Mouse (Mus musculus): ENCODE data around the gene Smtn. TPM values are rescaled to one million over a fixed set of nuclear protein-coding genes. Genes with fewer than 3 reads are reported as not detected.

The Smtn gene
- polyA plus RNA-seq, 2 experiments, result 59.0 to 79.6 TPM

DNA sequence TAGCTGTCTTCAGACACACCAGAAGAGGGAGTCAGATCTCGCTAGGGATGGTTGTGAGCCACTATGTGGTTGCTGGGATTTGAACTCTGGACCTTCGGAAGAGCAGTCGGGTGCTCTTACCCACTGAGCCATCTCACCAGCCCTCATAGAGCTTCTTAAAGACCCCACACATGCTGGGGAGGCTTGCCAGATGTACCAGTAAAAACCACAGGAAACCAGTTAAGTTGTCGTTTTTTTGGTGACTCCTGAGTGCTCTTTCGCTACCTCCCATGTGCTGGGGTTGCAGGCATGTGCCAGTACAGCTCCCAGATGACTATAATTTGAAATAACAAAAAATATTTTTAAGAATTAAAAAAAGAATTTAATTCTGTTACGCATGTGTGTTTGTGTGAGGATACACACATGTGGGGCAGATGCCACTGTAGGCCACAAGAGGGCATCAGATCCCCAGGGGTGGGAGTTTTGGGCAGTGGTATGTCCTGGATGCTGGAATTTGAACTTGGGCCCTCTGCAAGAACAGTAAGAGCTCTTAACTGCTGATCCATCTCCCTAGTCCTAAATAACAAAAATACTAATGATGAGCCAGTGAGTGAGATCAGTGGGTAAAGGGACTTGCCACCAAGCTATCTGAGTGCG lies 65.8 kb downstream of the Smtn start:
- 79% methylated on average over 7 of the region's 7 CpGs for WGBS
- H3K4me2 ChIP-seq (replicated peaks; ENCODE audit: low read depth, low read length, severe bottlenecking), result no peak overlapping the region
- no peak overlapping the region for H3K27ac ChIP-seq (replicated peaks; ENCODE audit: low read depth, low read length)
- ATAC-seq (ENCODE audit: low FRiP score, low read depth) (no peak), DNase-seq (ENCODE audit: low spot score) (no peak)
- H3K9ac ChIP-seq (ENCODE audit: low read depth, low read length, severe bottlenecking), result no peak overlapping the region
- no peaks in the 10 kb centered on the region for H3K9me3 ChIP-seq (ENCODE audit: control insufficient read depth, low read length)
- no peaks in the 10 kb centered on the region for H3K4me1 ChIP-seq (ENCODE audit: control insufficient read depth, insufficient read depth, low read length)
- TF ChIP-seq POLR2A (IDR thresholded peaks at IDR 0.05; ENCODE audit: borderline replicate concordance, extremely low read depth, insufficient read depth, insufficient read length), result no peak
- no peak overlapping the region for H3K4me3 ChIP-seq (replicated peaks; ENCODE audit: low read length)
- H3K27me3 ChIP-seq (ENCODE audit: control insufficient read depth, insufficient read depth, low read length), result no peaks in the 10 kb centered on the region
- H3K36me3 ChIP-seq (ENCODE audit: control insufficient read depth, insufficient read depth, low read length), result no peaks in the 10 kb centered on the region

- ATAC-seq (ENCODE audit: low FRiP score, low read depth), result no peak
- no peak overlapping the region for H3K4me2 ChIP-seq (replicated peaks; ENCODE audit: low read depth, low read length, severe bottlenecking)
These were observed 67.9 kb downstream of the Smtn start for GRCm38 (mm10) chr11:3472484-3472883.

DNA sequence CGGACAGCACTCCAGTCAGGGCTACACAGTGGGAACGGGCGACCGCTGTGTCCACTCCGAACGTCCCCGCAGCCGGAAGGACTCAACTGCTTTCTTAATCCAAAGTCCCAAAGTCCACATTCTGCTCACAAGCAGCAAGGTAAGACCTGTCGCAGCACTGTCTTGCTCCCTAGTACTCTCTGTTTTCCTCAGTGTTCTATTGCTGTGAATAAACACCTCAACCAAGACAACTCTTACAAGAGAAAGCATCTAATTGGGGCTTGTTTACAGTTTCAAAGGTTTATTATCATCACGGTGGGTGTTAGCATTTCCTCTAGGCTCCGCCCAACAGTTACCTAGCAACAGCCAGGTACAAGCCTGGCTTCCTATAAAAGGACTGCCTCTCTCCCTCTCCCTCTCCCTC lies 69.0 kb downstream of the Smtn start:
- H3K27me3 ChIP-seq (ENCODE audit: control insufficient read depth, insufficient read depth, low read length), result no peaks in the 10 kb centered on the region
- H3K9ac ChIP-seq (ENCODE audit: low read depth, low read length, severe bottlenecking), result no peak overlapping the region
- H3K4me2 ChIP-seq (replicated peaks; ENCODE audit: low read depth, low read length, severe bottlenecking), result no peak overlapping the region
- no peak overlapping the region for H3K4me3 ChIP-seq (replicated peaks; ENCODE audit: low read length)
- no peak for TF ChIP-seq POLR2A (IDR thresholded peaks at IDR 0.05; ENCODE audit: borderline replicate concordance, extremely low read depth, insufficient read depth, insufficient read length)
- 18% methylated on average over 11 of the region's 11 CpGs for WGBS
- H3K27ac ChIP-seq (replicated peaks; ENCODE audit: low read depth, low read length), result no peak overlapping the region
- no peaks in the 10 kb centered on the region for H3K9me3 ChIP-seq (ENCODE audit: control insufficient read depth, low read length)
- DNase-seq (ENCODE audit: low spot score) (no peak), ATAC-seq (ENCODE audit: low FRiP score, low read depth) (no peak)
- no peaks in the 10 kb centered on the region for H3K4me1 ChIP-seq (ENCODE audit: control insufficient read depth, insufficient read depth, low read length)
- no peaks in the 10 kb centered on the region for H3K36me3 ChIP-seq (ENCODE audit: control insufficient read depth, insufficient read depth, low read length)

More at GRCm38 (mm10) chr11:3472484-3472883, 67.9 kb downstream of the Smtn start:
- no peak for TF ChIP-seq POLR2A (IDR thresholded peaks at IDR 0.05; ENCODE audit: borderline replicate concordance, extremely low read depth, insufficient read depth, insufficient read length)
- H3K27ac ChIP-seq (replicated peaks; ENCODE audit: low read depth, low read length), result no peak overlapping the region
- 32% methylated on average over 1 of the region's 1 CpGs for WGBS
- no peaks in the 10 kb centered on the region for H3K36me3 ChIP-seq (ENCODE audit: control insufficient read depth, insufficient read depth, low read length)
- no peak overlapping the region for H3K9ac ChIP-seq (ENCODE audit: low read depth, low read length, severe bottlenecking)
- no peaks in the 10 kb centered on the region for H3K4me1 ChIP-seq (ENCODE audit: control insufficient read depth, insufficient read depth, low read length)
- no peaks in the 10 kb centered on the region for H3K27me3 ChIP-seq (ENCODE audit: control insufficient read depth, insufficient read depth, low read length)
- H3K9me3 ChIP-seq (ENCODE audit: control insufficient read depth, low read length), result no peaks in the 10 kb centered on the region
- peak; percentile 88 for DNase-seq (ENCODE audit: low spot score)
- no peak overlapping the region for H3K4me3 ChIP-seq (replicated peaks; ENCODE audit: low read length)

Other genes with a start within 250 kb of the Smtn start
- 13.2 and 13.3 TPM in 2 replicates for gene Pik3ip1, start 210.2 kb downstream of the Smtn start, polyA plus RNA-seq (2012; rRNA removed)
- gene Pik3ip1, start 210.2 kb downstream of the Smtn start, polyA plus RNA-seq (2014; fragmentation: Nextera tagmentation; extraction: Ambion mirVana), result 13.6 and 15.5 TPM in 2 replicates
- 89.5 and 91.1 TPM in 2 replicates for gene Limk2, start 131.4 kb downstream of the Smtn start, polyA plus RNA-seq (2012; rRNA removed)
- 93.5 TPM in 2 replicates for gene Limk2, start 131.4 kb downstream of the Smtn start, polyA plus RNA-seq (2014; fragmentation: Nextera tagmentation; extraction: Ambion mirVana)
- 33.4 and 37.7 TPM in 2 replicates for gene Rnf185, start 88.2 kb downstream of the Smtn start, polyA plus RNA-seq (2012; rRNA removed)
- gene Rnf185, start 88.2 kb downstream of the Smtn start, polyA plus RNA-seq (2014; fragmentation: Nextera tagmentation; extraction: Ambion mirVana), result 41.6 and 45.4 TPM in 2 replicates
- 0.99 and 1.4 TPM in 2 replicates for gene Pla2g3, start 52.3 kb downstream of the Smtn start, polyA plus RNA-seq (2012; rRNA removed)
- gene Pla2g3, start 52.3 kb downstream of the Smtn start, polyA plus RNA-seq (2014; fragmentation: Nextera tagmentation; extraction: Ambion mirVana), result 0.23 and 0.40 TPM in 2 replicates
- 0.23 and 0.40 TPM in 2 replicates for gene Inpp5j, start 35.8 kb downstream of the Smtn start, polyA plus RNA-seq (2012; rRNA removed)
- 0.18 and 0.43 TPM in 2 replicates for gene Inpp5j, start 35.8 kb downstream of the Smtn start, polyA plus RNA-seq (2014; fragmentation: Nextera tagmentation; extraction: Ambion mirVana)
- gene Selenom, start 25.9 kb downstream of the Smtn start, polyA plus RNA-seq (2012; rRNA removed), result 201 and 256 TPM in 2 replicates
- 191 and 214 TPM in 2 replicates for gene Selenom, start 25.9 kb downstream of the Smtn start, polyA plus RNA-seq (2014; fragmentation: Nextera tagmentation; extraction: Ambion mirVana)
- 33.3 and 35.8 TPM in 2 replicates for gene Morc2a, start 108.6 kb upstream of the Smtn start, polyA plus RNA-seq (2012; rRNA removed)
- 24.2 and 29.2 TPM in 2 replicates for gene Morc2a, start 108.6 kb upstream of the Smtn start, polyA plus RNA-seq (2014; fragmentation: Nextera tagmentation; extraction: Ambion mirVana)